ENCODE assay signal across 10 mouse cellular contexts in genomic region chr1:92849938-92850574, GRCm38 (mm10). TPM values are rescaled to one million over a fixed set of nuclear protein-coding genes. Genes with fewer than 3 reads are reported as not detected.
DNase-seq lines count a peak whose midpoint lies in the region; ATAC-seq lines count a peak whose summit lies in the region.
"Had no signal": no experiment of that assay in that cellular context is flagged by ENCODE, and none has a peak within 500 bp of the region (broad histone marks: within the 10 kb centered on the region; RNA-seq: fewer than 3 reads in every experiment).

No protein-coding gene starts in this region.

- peaks cover 64% of the 10 kb centered on the region for H3K4me1 ChIP-seq in hindbrain, embryonic 15.5 days (replicated peaks)
- peaks cover 55% of the 10 kb centered on the region for H3K4me1 ChIP-seq in midbrain, embryonic 15.5 days

- WGBS in hindbrain, embryonic 15.5 days = 48% methylated on average over 12 of the region's 13 CpGs
- 52% methylated on average over 13 of the region's 13 CpGs for WGBS in midbrain, embryonic 15.5 days

- H3K27ac ChIP-seq in hindbrain, embryonic 15.5 days (replicated peaks) = peak overlapping the region; percentile 97
- peak overlapping the region; percentile 98 for H3K27ac ChIP-seq in midbrain, embryonic 15.5 days

- H3K4me3 ChIP-seq in hindbrain, embryonic 15.5 days = peak overlapping the region; percentile 61
- H3K4me3 ChIP-seq in midbrain, embryonic 15.5 days = peak overlapping the region; percentile 80

- peak overlapping the region; percentile 88 for H3K4me2 ChIP-seq in hindbrain, embryonic 15.5 days
- H3K4me2 ChIP-seq in midbrain, embryonic 15.5 days = peak overlapping the region; percentile 77
- H3K4me2 ChIP-seq: heart, embryonic 13.5 days had no signal

- peak overlapping the region; percentile 87 for H3K9ac ChIP-seq in hindbrain, embryonic 15.5 days
- H3K9ac ChIP-seq in midbrain, embryonic 15.5 days = peak overlapping the region; percentile 96

- H3K9me3 ChIP-seq in hindbrain, embryonic 15.5 days = no peaks in the 10 kb centered on the region
- H3K9me3 ChIP-seq in midbrain, embryonic 15.5 days = no peaks in the 10 kb centered on the region
- H3K9me3 ChIP-seq: heart, embryonic 13.5 days had no signal

- H3K36me3 ChIP-seq in hindbrain, embryonic 15.5 days = peaks cover 24% of the 10 kb centered on the region
- peaks cover 15% of the 10 kb centered on the region; the same call in 1 of the 2 replicates for H3K36me3 ChIP-seq in midbrain, embryonic 15.5 days (replicated peaks)

- peak; percentile 23 for DNase-seq in ZHBTc4 (ENCODE audit: low read depth, low spot score)
- no peak for DNase-seq in frontal cortex, postnatal 36 days (ENCODE audit: low spot score in 2 of 2)
- DNase-seq in cerebellum, adult 9-11 months = no peak
- no peak for DNase-seq in layer of hippocampus, adult 18-20 months (ENCODE audit: low spot score in 2 of 2)
- DNase-seq: cerebellum, adult 9-10 months; thymus, adult 18-20 months had no signal

- ATAC-seq in common myeloid progenitor, adult 5-6 weeks (replicated peaks; ENCODE audit: low read depth, poor library complexity, severe bottlenecking) = peak; percentile 63
- no peak for ATAC-seq in hindbrain, embryonic 15.5 days (ENCODE audit: low FRiP score, low read depth)
- ATAC-seq in midbrain, embryonic 15.5 days (replicated peaks) = no peak

- no peaks in the 10 kb centered on the region for H3K27me3 ChIP-seq in hindbrain, embryonic 15.5 days
- no peaks in the 10 kb centered on the region for H3K27me3 ChIP-seq in midbrain, embryonic 15.5 days (replicated peaks)

RNA-seq across cellular contexts. Expression of gene Gpc1, which starts 18.6 kb away (rescaled TPM):
- 11.5 and 11.8 TPM in 2 replicates for total RNA-seq in common myeloid progenitor, adult 5-6 weeks (2017)
- polyA plus RNA-seq in hindbrain, embryonic 15.5 days (2015; fragmentation: Nextera tagmentation; extraction: Ambion mirVana) = 64.5 and 71.2 TPM in 2 replicates
- polyA plus RNA-seq in midbrain, embryonic 15.5 days (2015; fragmentation: Nextera tagmentation; extraction: Ambion mirVana) = 62.3 and 66.1 TPM in 2 replicates
- total RNA-seq in layer of hippocampus, adult 18-20 months (2021) = 100 to 1,000 TPM; 136 to 139 TPM

RNA-seq across cellular contexts. Expression of gene Ankmy1, which starts 52.6 kb away (rescaled TPM):
- total RNA-seq in common myeloid progenitor, adult 5-6 weeks (2017) = not detected in 2 replicates
- polyA plus RNA-seq in hindbrain, embryonic 15.5 days (2015; fragmentation: Nextera tagmentation; extraction: Ambion mirVana) = 0.56 and 0.61 TPM in 2 replicates
- 0.69 and 0.88 TPM in 2 replicates for polyA plus RNA-seq in midbrain, embryonic 15.5 days (2015; fragmentation: Nextera tagmentation; extraction: Ambion mirVana)
- under 1 TPM; 0.42 to 0.53 TPM for total RNA-seq in layer of hippocampus, adult 18-20 months (2021)

RNA-seq across cellular contexts. Expression of gene Dusp28, which starts 56.7 kb away (rescaled TPM):
- 0.92 and 6.0 TPM in 2 replicates for total RNA-seq in common myeloid progenitor, adult 5-6 weeks (2017)
- 16.6 and 17.3 TPM in 2 replicates for polyA plus RNA-seq in hindbrain, embryonic 15.5 days (2015; fragmentation: Nextera tagmentation; extraction: Ambion mirVana)
- 15.4 and 15.7 TPM in 2 replicates for polyA plus RNA-seq in midbrain, embryonic 15.5 days (2015; fragmentation: Nextera tagmentation; extraction: Ambion mirVana)
- total RNA-seq in layer of hippocampus, adult 18-20 months (2021) = 10 to 100 TPM; 16.0 to 17.9 TPM

Comparison
In these comparisons a context has a peak if more than half of its experiments do, and no peak if none do; other contexts are left out.
1. RNA of gene Gpc1, which starts 18.6 kb away (total RNA-seq): 136 to 139 TPM in layer of hippocampus, adult 18-20 months; 11.5 to 11.8 TPM in common myeloid progenitor, adult 5-6 weeks; every median in the first group is over 10 times any median in the second.